Mouse (Mus musculus): ENCODE results near the gene Crygs.

Gene Crygs

GRCm38 (mm10) chr16:22811477-22811876 lies at the start of gene Crygs:
TSS of gene Crygs (minus strand) at chr16:22811577.
- DNase-seq, result no peak

- peak; percentile 98 for DNase-seq
Observed at GRCm38 (mm10) chr16:22857431-22858113, 46.2 kb upstream of the Crygs start, which contains the start of the genes Tbccd1 and Dnajb11. TSS of gene Tbccd1 (minus strand) at chr16:22857669. TSS of gene Dnajb11 (plus strand) at chr16:22857845.

- no peak for DNase-seq
Observed at GRCm38 (mm10) chr16:22856773-22857172, 45.4 kb upstream of the Crygs start.

GRCm38 (mm10) chr16:22852709-22853108 lies 41.3 kb upstream of the Crygs start:
- no peak for DNase-seq

GRCm38 (mm10) chr16:22848331-22848730 lies 37.0 kb upstream of the Crygs start:
- no peak for DNase-seq

GRCm38 (mm10) chr16:22847686-22848085 lies 36.3 kb upstream of the Crygs start:
- DNase-seq, result no peak

GRCm38 (mm10) chr16:22845481-22845880 lies 34.1 kb upstream of the Crygs start:
- DNase-seq, result no peak

GRCm38 (mm10) chr16:22844834-22845233 lies 33.5 kb upstream of the Crygs start:
- no peak for DNase-seq

GRCm38 (mm10) chr16:22844061-22844801 lies 32.9 kb upstream of the Crygs start:
- peak; percentile 84 to 88 for DNase-seq

- DNase-seq, result no peak
Observed at GRCm38 (mm10) chr16:22842871-22843270, 31.5 kb upstream of the Crygs start.

GRCm38 (mm10) chr16:22839146-22839857 lies 27.9 kb upstream of the Crygs start:
- DNase-seq, result no peak

- no peak for DNase-seq
Observed at GRCm38 (mm10) chr16:22832932-22833525, 21.7 kb upstream of the Crygs start.

- peak; percentile 27 to 42 for DNase-seq
Observed at GRCm38 (mm10) chr16:22820731-22821130, 9.4 kb upstream of the Crygs start.

- DNase-seq, result peak; percentile 87 to 88
Observed at GRCm38 (mm10) chr16:22807468-22808070, 3.8 kb downstream of the Crygs start.

- DNase-seq, result no peak
Observed at GRCm38 (mm10) chr16:22802786-22803185, 8.6 kb downstream of the Crygs start.

- DNase-seq, result no peak
Observed at GRCm38 (mm10) chr16:22800849-22801109, 10.6 kb downstream of the Crygs start.

GRCm38 (mm10) chr16:22800026-22800848 lies 11.1 kb downstream of the Crygs start:
- no peak for DNase-seq

GRCm38 (mm10) chr16:22798520-22798919 lies 12.9 kb downstream of the Crygs start:
- DNase-seq, result no peak

GRCm38 (mm10) chr16:22797521-22797920 lies 13.9 kb downstream of the Crygs start:
- peak; percentile 62 to 67 for DNase-seq

GRCm38 (mm10) chr16:22795497-22795896 lies 15.9 kb downstream of the Crygs start:
- peak in 1 of 2 experiments; percentile 30 for DNase-seq

- DNase-seq, result peak in 1 of 2 experiments; percentile 30
Observed at GRCm38 (mm10) chr16:22791235-22791634, 20.1 kb downstream of the Crygs start.

GRCm38 (mm10) chr16:22789908-22790367 lies 21.4 kb downstream of the Crygs start:
- peak; percentile 75 to 79 for DNase-seq

All from cerebellum, postnatal 14 days (tissue).